Mouse (Mus musculus) ES-E14 (cell line): ENCODE measurements at regions not wholly inside any gene's neighbourhood (a gene's known extent, or its start where the extent isn't known, plus 50 kb on each side); places are given as distances from the start of the nearest gene placed in this dataset.

ENCODE experiments used
- ZC3H11A ChIP-seq: IDR thresholded peaks from 2 replicates; pipeline ENCODE4 v1.6.1; 2012; ENCODE audit warnings: low read depth, mild to moderate bottlenecking, inconsistent platforms, low read length, borderline replicate concordance
- ZNF384 ChIP-seq: IDR thresholded peaks from 2 replicates; pipeline ENCODE4 v1.6.1; 2012; ENCODE audit warnings: low read depth, low read length, inconsistent platforms

- TF ChIP-seq ZC3H11A (no peak), ZNF384 (no peak)
Observed at GRCm38 (mm10) chr13:16435436-16435835, 423.8 kb downstream of the Inhba start.
